Mouse (Mus musculus) ES-E14 (cell line): ENCODE measurements at regions not wholly inside any gene's neighbourhood (a gene's known extent, or its start where the extent isn't known, plus 50 kb on each side); places are given as distances from the start of the nearest gene placed in this dataset.

Experiments
- DNase-seq: peaks from one replicate; pipeline ENCODE4 v3.0.0-alpha.2; 2013; ENCODE audit warnings: low read depth, low spot score
- H3K27ac ChIP-seq: 2 replicates; pipeline ENCODE4 v1.5.1; 2012; ENCODE audit warnings: low read depth, mild to moderate bottlenecking, low read length, moderate library complexity, mixed read lengths; ENCODE audit not compliant: poor library complexity, insufficient read depth, severe bottlenecking
- H3K36me3 ChIP-seq: 2 replicates; pipeline ENCODE4 v1.6.1; 2012; ENCODE audit warnings: mild to moderate bottlenecking, low read length, moderate library complexity, mixed read lengths; ENCODE audit not compliant: control insufficient read depth, poor library complexity, insufficient read depth, severe bottlenecking
- H3K4me1 ChIP-seq, 2 experiments: fragments of 150-350 bp in 1 of 2; sonication (generic) in 1 of 2; 2 replicates each; pipeline ENCODE4 v1.6.1; 2012; ENCODE audit warnings: low read length in 2 of 2, mild to moderate bottlenecking in 1 of 2, mixed read lengths in 1 of 2; ENCODE audit not compliant: control insufficient read depth in 2 of 2, insufficient read depth in 2 of 2, poor library complexity in 1 of 2
- H3K4me3 ChIP-seq, 2 experiments: fragments of 150-350 bp in 1 of 2; sonication (generic) in 1 of 2; 2 replicates each; pipeline ENCODE4 v1.5.1; 2012; ENCODE audit warnings: low read length in 2 of 2, low read depth in 1 of 2, mild to moderate bottlenecking in 1 of 2, mixed read lengths in 1 of 2; ENCODE audit not compliant: insufficient read depth in 1 of 2, poor library complexity in 1 of 2, severe bottlenecking in 1 of 2
- H3K9ac ChIP-seq: 2 replicates; pipeline ENCODE4 v1.6.1; 2012; ENCODE audit warnings: low read depth, mild to moderate bottlenecking, low read length, mixed read lengths; ENCODE audit not compliant: poor library complexity, insufficient read depth, severe bottlenecking
- H3K9me3 ChIP-seq: fragments of 150-350 bp; sonication (generic); 2 replicates; pipeline ENCODE4 v1.6.1; 2012; ENCODE audit warnings: low read depth, mild to moderate bottlenecking, low read length; ENCODE audit not compliant: control insufficient read depth, insufficient read depth
- CHD2 ChIP-seq: IDR thresholded peaks from 2 replicates; pipeline ENCODE4 v1.6.1; 2014; ENCODE audit warnings: mild to moderate bottlenecking, low read depth, low read length, inconsistent platforms
- HCFC1 ChIP-seq: IDR thresholded peaks from 2 replicates; pipeline ENCODE4 v1.6.1; 2012; ENCODE audit warnings: low read length, inconsistent platforms, borderline replicate concordance; ENCODE audit not compliant: insufficient read depth
- MAFK ChIP-seq: IDR thresholded peaks from 2 replicates; pipeline ENCODE4 v1.6.1; 2014; ENCODE audit warnings: mild to moderate bottlenecking, low read depth, low read length, inconsistent platforms; ENCODE audit not compliant: insufficient read depth
- ZC3H11A ChIP-seq: IDR thresholded peaks from 2 replicates; pipeline ENCODE4 v1.6.1; 2012; ENCODE audit warnings: low read depth, mild to moderate bottlenecking, inconsistent platforms, low read length, borderline replicate concordance
- ZNF384 ChIP-seq: IDR thresholded peaks from 2 replicates; pipeline ENCODE4 v1.6.1; 2012; ENCODE audit warnings: low read depth, low read length, inconsistent platforms
- in situ Hi-C, 2 experiments: fragments of 600-800 bp; cut with MboI; formaldehyde crosslinking; loops; one replicate each; pipeline ENCODE4 v1.15.1; 2025; ENCODE audit warnings: low sequenced_read_pairs in 2 of 2, inconsistent platforms in 1 of 2; ENCODE audit not compliant: unreplicated experiment in 2 of 2

DNA sequence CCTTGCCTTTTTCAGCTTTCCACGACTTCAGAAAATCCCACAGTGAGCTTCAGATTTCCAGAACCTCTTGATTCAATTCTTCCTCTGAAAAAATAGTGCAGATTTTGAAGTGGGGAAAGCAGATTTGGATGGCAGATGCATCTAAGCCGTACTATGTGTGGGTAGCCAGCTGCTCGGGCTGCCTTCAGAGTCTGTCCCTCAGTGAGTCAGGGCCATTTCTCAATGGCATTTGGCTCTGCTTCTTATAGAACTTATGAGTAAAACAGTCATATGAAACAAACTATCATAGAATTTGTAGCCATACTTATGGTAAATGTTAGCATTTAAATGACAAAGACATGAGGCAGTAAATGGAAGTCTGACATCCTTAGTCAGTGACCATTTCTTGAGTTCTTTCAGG is 135.0 kb upstream of the Ust start:
- TF ChIP-seq ZNF384 (no peak), MAFK (no peak), HCFC1 (no peak), CHD2 (no peak), ZC3H11A (no peak)
- H3K9me3 ChIP-seq, result no peaks in the 10 kb centered on the region
- in situ Hi-C loops, result no loop called here
- H3K27ac ChIP-seq, result no peak overlapping the region
- no peaks in the 10 kb centered on the region for H3K4me1 ChIP-seq
- H3K9ac ChIP-seq, result no peak overlapping the region
- DNase-seq, result no peak
- no peaks in the 10 kb centered on the region for H3K36me3 ChIP-seq
- H3K4me3 ChIP-seq, result no peak overlapping the region

DNA sequence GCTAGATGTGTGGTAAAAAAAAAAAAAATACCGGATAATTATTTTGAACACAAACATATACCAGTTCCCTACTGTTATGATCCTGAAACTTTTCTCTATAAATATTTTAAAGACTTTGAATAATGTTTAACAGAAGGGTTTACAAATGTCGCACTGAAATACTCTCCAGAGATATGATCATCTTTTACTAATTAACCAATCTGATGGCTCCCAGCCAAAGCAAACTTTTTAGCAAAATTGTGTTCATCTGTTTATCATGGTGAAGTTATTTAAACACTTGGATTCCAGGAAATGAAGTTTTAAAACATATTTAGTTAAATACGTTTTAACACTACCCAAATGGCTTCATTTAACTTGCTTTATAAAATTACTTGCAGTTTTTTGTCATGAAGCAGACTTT is 123.6 kb upstream of the Ust start:
- no peak overlapping the region for H3K9ac ChIP-seq
- peaks cover 11% of the 10 kb centered on the region for H3K9me3 ChIP-seq
- DNase-seq, result no peak
- no peaks in the 10 kb centered on the region for H3K4me1 ChIP-seq
- no peak overlapping the region for H3K4me3 ChIP-seq
- in situ Hi-C loops, result no loop called here
- TF ChIP-seq ZNF384, result no peak
- TF ChIP-seq CHD2, result no peak
- TF ChIP-seq HCFC1, result no peak
- no peak for TF ChIP-seq ZC3H11A
- TF ChIP-seq MAFK, result no peak
- H3K27ac ChIP-seq, result no peak overlapping the region
- no peaks in the 10 kb centered on the region for H3K36me3 ChIP-seq

DNA sequence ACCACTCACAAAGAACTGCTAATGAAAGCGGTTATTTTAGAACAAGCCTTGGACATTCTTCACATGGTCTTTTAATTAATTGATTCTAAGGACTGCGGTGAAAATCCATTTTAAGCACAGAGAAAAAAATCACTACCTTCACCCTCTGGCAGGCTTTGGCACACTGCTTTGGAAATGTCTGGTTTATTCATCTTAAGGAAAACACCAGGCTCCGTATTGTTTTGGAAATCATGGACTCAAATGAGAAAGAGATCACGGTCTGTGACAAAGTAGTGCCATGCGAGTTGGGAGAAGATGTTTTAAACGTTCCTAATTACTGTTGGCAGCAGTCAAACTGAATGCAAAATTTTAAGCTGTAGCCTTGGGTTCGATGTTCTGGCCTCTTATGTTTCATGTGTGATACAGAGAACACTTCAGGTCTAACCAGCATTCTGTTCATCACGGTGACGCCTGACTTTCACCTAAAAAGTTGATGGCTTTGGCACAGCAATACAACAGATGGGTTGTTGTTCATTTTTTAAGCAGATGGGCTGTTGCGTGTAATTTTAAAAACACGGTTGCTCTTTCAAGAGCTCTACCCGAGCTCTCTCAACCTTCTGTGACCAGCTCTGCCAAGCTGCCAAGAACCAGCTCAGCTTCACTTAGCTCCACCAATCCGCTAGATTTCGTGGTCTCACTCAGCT is 105.7 kb upstream of the Ust start:
- in situ Hi-C loops, result no loop called here
- Histone ChIP-seq H3K9ac (no peak overlapping the region), H3K4me3 (no peak overlapping the region), H3K4me1 (no peaks in the 10 kb centered on the region), H3K36me3 (no peaks in the 10 kb centered on the region), H3K9me3 (peaks cover 9% of the 10 kb centered on the region), H3K27ac (no peak overlapping the region)
- TF ChIP-seq ZC3H11A (no peak), CHD2 (no peak), MAFK (no peak), HCFC1 (no peak), ZNF384 (no peak)
- DNase-seq, result no peak

DNA sequence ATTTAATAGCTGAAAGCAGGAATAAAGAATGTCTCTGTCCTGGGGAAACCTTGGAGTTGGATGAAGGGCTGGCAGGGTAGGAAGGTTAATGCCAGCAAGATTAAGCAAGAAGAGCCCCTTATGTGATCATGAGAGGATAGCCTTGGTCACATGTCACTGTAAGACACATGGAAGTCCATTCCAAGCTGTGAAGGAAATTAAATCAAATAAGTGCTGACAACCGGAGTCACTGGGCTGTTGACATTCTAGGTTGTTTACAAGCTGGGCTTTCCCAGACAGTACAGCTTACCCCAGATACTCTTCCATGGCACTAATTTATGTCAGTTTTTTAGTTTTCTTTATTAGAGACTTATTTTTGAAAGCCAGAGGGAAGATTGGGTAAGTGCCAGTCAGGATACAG is 100.1 kb upstream of the Ust start:
- Histone ChIP-seq H3K9me3 (peaks cover 6% of the 10 kb centered on the region), H3K4me1 (no peaks in the 10 kb centered on the region), H3K27ac (no peak overlapping the region), H3K36me3 (no peaks in the 10 kb centered on the region), H3K4me3 (no peak overlapping the region), H3K9ac (no peak overlapping the region)
- TF ChIP-seq CHD2 (no peak), ZC3H11A (no peak), HCFC1 (no peak), MAFK (no peak), ZNF384 (no peak)
- no peak for DNase-seq
- in situ Hi-C loops, result no loop called here
